Mouse (Mus musculus): Measurements from ENCODE around the gene Pinlyp. TPM values are rescaled to one million over a fixed set of nuclear protein-coding genes. Genes with fewer than 3 reads are reported as not detected.
A peak's percentile ranks its signal among the peaks of the same experiment; 100 is the strongest.

Gene Pinlyp
- polyA plus RNA-seq, 1 experiment from 2014 or later = not detected

- 17% methylated on average over 43 of the region's 43 CpGs for WGBS
- peak overlapping the region; percentile 17; the same call in 1 of the 2 replicates for H3K4me3 ChIP-seq (replicated peaks)
- H3K27ac ChIP-seq = no peak overlapping the region
- H3K9me3 ChIP-seq = peaks cover 5% of the 10 kb centered on the region; the same call in 1 of the 2 replicates
- peak overlapping the region; percentile 44 for H3K4me2 ChIP-seq
- peaks cover 54% of the 10 kb centered on the region for H3K36me3 ChIP-seq (replicated peaks)
- no peak overlapping the region for H3K9ac ChIP-seq
- ATAC-seq (ENCODE audit: low FRiP score) = 0 out of 2 replicates have a peak, but pooled peaks have one; percentile 30
- H3K27me3 ChIP-seq = peaks cover 33% of the 10 kb centered on the region
- H3K4me1 ChIP-seq = peaks cover 28% of the 10 kb centered on the region
These were observed 45.9 kb downstream of the Pinlyp start for GRCm38 (mm10) chr7:24499856-24500577.

Other genes starting within 250 kb of the Pinlyp start
- 44.5 and 44.8 TPM in 2 replicates for gene Zfp61, start 244.9 kb downstream of the Pinlyp start, polyA plus RNA-seq (2016; fragmentation: Nextera tagmentation; extraction: Ambion mirVana)
- gene Zfp94, start 229.5 kb downstream of the Pinlyp start, polyA plus RNA-seq (2016; fragmentation: Nextera tagmentation; extraction: Ambion mirVana) = 17.8 and 19.0 TPM in 2 replicates
- gene Tescl, start 212.2 kb downstream of the Pinlyp start, polyA plus RNA-seq (2016; fragmentation: Nextera tagmentation; extraction: Ambion mirVana) = not detected in 2 replicates
- gene Lypd5, start 196.9 kb downstream of the Pinlyp start, polyA plus RNA-seq (2016; fragmentation: Nextera tagmentation; extraction: Ambion mirVana) = not detected in 2 replicates
- gene Kcnn4, start 175.9 kb downstream of the Pinlyp start, polyA plus RNA-seq (2016; fragmentation: Nextera tagmentation; extraction: Ambion mirVana) = 1.1 and 1.4 TPM in 2 replicates
- 25.6 and 29.1 TPM in 2 replicates for gene Smg9, start 146.5 kb downstream of the Pinlyp start, polyA plus RNA-seq (2016; fragmentation: Nextera tagmentation; extraction: Ambion mirVana)
- gene Irgc1, start 93.8 kb downstream of the Pinlyp start, polyA plus RNA-seq (2016; fragmentation: Nextera tagmentation; extraction: Ambion mirVana) = not detected in 2 replicates
- gene Plaur, start 83.6 kb downstream of the Pinlyp start, polyA plus RNA-seq (2016; fragmentation: Nextera tagmentation; extraction: Ambion mirVana) = 1.0 and 1.2 TPM in 2 replicates
- 32.1 and 38.3 TPM in 2 replicates for gene Cadm4, start 64.1 kb downstream of the Pinlyp start, polyA plus RNA-seq (2016; fragmentation: Nextera tagmentation; extraction: Ambion mirVana)
- gene Zfp428, start 39.1 kb downstream of the Pinlyp start, polyA plus RNA-seq (2016; fragmentation: Nextera tagmentation; extraction: Ambion mirVana) = 170 and 182 TPM in 2 replicates
- gene AC161166.1, start 33.7 kb downstream of the Pinlyp start, polyA plus RNA-seq (2016; fragmentation: Nextera tagmentation; extraction: Ambion mirVana) = 1.6 and 1.7 TPM in 2 replicates
- gene Irgq, start 15.4 kb downstream of the Pinlyp start, polyA plus RNA-seq (2016; fragmentation: Nextera tagmentation; extraction: Ambion mirVana) = 24.7 and 25.2 TPM in 2 replicates
- 105 and 107 TPM in 2 replicates for gene Xrcc1, start 171 bp upstream of the Pinlyp start, polyA plus RNA-seq (2016; fragmentation: Nextera tagmentation; extraction: Ambion mirVana)
- gene Ethe1, start 41.4 kb upstream of the Pinlyp start, polyA plus RNA-seq (2016; fragmentation: Nextera tagmentation; extraction: Ambion mirVana) = 15.3 and 15.7 TPM in 2 replicates
- gene Zfp575, start 41.5 kb upstream of the Pinlyp start, polyA plus RNA-seq (2016; fragmentation: Nextera tagmentation; extraction: Ambion mirVana) = 3.1 and 3.5 TPM in 2 replicates
- gene Phldb3, start 64.6 kb upstream of the Pinlyp start, polyA plus RNA-seq (2016; fragmentation: Nextera tagmentation; extraction: Ambion mirVana) = not detected in 2 replicates
- gene Lypd3, start 90.4 kb upstream of the Pinlyp start, polyA plus RNA-seq (2016; fragmentation: Nextera tagmentation; extraction: Ambion mirVana) = 0.42 and 0.56 TPM in 2 replicates
- gene Tex101, start 130.6 kb upstream of the Pinlyp start, polyA plus RNA-seq (2016; fragmentation: Nextera tagmentation; extraction: Ambion mirVana) = not detected in 2 replicates
- gene BC049730, start 163.1 kb upstream of the Pinlyp start, polyA plus RNA-seq (2016; fragmentation: Nextera tagmentation; extraction: Ambion mirVana) = not detected in 2 replicates
- not detected in 2 replicates for gene Gm4763, start 180.8 kb upstream of the Pinlyp start, polyA plus RNA-seq (2016; fragmentation: Nextera tagmentation; extraction: Ambion mirVana)
- 0.20 TPM in 1 of 2 replicates, not detected in the other for gene Cd177, start 214.2 kb upstream of the Pinlyp start, polyA plus RNA-seq (2016; fragmentation: Nextera tagmentation; extraction: Ambion mirVana)
- gene Ceacam10, start 231.1 kb upstream of the Pinlyp start, polyA plus RNA-seq (2016; fragmentation: Nextera tagmentation; extraction: Ambion mirVana) = 0.36 TPM in 1 of 2 replicates, not detected in the other

All from forebrain, embryonic 12.5 days (tissue).